Mouse (Mus musculus) right cerebral cortex, postnatal 25 days (tissue): Measurements from ENCODE around the gene Olfr293.

Experiments used
- DNase-seq: peaks from one replicate; pipeline ENCODE4 v3.0.0; 2022

Gene Olfr293

DNA sequence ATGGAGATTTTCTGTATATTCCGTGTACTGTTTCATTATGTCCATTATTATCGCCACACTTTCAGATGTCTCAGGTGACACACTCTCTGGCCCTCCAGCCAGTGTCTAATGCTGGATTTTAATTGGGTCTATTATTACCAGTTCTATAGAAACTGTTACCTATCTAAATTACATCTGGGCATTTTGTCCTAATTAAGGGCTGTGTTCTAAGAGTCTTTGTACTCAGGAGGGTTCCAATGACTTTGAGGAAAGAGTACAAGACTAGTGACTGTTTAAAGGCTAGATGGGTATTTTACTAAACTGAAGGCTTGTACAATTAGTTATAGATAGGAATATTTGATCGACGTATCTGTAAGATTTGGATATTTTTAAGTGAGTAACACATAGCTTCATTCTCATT lies at the start of gene Olfr293:
TSS of gene Olfr293 (plus strand) at position 301 of the 400 bp plus-strand sequence.
- no peak for DNase-seq

DNA sequence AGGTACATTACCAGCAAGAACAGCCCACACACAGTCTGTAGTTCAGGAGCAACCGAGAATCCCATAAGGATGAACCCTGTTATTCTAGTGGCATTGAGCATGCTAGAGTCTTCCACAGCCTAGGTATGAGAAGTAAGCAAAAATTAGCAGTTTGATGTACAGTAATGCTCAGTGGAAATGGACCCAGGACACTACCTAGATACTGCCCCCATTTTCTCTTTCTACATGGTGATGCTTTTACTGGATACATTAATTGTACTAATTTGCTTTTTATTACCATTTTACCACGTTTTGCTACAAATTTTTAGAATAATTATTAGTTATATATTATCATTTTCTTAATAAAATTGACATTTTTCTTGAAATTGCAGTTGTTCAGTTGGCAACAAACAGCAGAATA lies 32.3 kb upstream of the Olfr293 start, which contains the start of gene Olfr294:
TSS of gene Olfr294 (minus strand) at position 101 of the 400 bp plus-strand sequence.
- no peak for DNase-seq

DNA sequence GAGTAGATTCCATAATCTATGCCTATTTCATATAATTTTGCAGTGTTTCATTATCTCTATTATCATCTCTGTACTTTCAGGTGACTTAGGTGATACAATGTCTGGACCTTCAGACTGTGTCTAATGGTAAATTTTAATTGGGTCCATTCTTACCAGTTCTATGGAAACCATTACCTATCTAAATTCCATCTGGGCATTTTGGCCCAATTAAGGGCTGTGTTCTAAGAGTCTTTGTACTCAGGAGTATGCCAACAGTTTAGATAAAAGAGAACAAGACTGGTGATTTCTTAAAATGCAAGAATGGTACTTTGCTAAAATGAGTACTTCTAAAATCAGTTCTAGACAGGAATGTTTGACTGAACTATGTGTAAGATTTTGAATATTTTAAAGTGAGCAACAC lies 39.2 kb downstream of the Olfr293 start, which contains the start of gene Olfr292:
TSS of gene Olfr292 (plus strand) at position 301 of the 400 bp plus-strand sequence.
- DNase-seq = no peak
